Mouse (Mus musculus): Measurements from ENCODE around the gene Wscd2.

- TF ChIP-seq CTCF (IDR thresholded peaks at IDR 0.05; ENCODE audit: low read depth, low read length) (no peak), GATA1 (IDR thresholded peaks at IDR 0.05; ENCODE audit: borderline replicate concordance, low read length) (no peak), GATA2 (IDR thresholded peaks at IDR 0.05; ENCODE audit: borderline replicate concordance, low read depth, low read length) (no peak), TAL1 (conservative IDR thresholded peaks at IDR 0.05; ENCODE audit: low read depth, low read length) (no peak), POLR2AphosphoS5 (IDR thresholded peaks at IDR 0.05; ENCODE audit: insufficient replicate concordance, low read depth, low read length) (no peak)
These were observed 130.9 kb downstream of the Wscd2 start for GRCm38 (mm10) chr5:113620999-113621398.
